Mouse (Mus musculus): ENCODE data around the gene Zscan5b. TPM values are rescaled to one million over a fixed set of nuclear protein-coding genes. Genes with fewer than 3 reads are reported as not detected.

Zscan5b gene
- total RNA-seq, 1 experiment from 2014 or later, result not detected

DNA sequence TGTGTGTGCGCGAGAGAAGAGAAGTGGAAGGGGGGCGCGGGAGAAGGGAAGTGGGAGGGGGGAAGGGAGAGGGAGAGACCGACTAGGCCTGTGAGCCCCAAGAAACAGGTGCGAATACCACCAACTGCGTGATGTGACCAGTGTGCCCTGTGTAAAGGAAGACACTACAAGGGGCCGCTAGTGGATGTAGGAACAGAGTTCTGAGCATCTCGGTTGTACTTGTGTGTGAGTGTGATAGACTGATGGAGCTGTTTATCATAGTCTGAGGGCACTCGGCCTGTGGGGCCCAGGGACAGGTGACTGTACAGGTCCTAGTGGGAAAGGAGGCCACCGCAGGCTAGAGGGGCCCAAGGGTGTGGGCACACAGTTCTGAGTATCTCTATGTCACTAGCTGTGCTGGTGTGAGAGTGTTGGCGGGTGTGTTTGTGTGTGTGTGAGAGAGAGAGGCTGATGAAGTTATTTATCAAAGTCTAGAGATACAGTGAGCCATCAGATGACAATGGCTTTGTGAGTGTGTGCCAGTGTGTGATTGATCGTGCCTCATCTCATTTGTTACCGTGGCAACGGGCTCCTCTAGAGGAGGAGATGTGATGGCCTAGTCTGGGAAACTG, 64.9 kb downstream of the Zscan5b start:
- no peak for ATAC-seq (replicated peaks; ENCODE audit: insufficient number of reproducible peaks, low FRiP score, low TSS enrichment, poor library complexity, severe bottlenecking)

Other genes with a start within 250 kb of the Zscan5b start
- not detected in 3 replicates for gene Vmn1r65, start 211.3 kb upstream of the Zscan5b start, total RNA-seq (2017)
- not detected in 3 replicates for gene Nlrp4c, start 177.1 kb upstream of the Zscan5b start, total RNA-seq (2017)
- gene Zfp787, start 66.3 kb upstream of the Zscan5b start, total RNA-seq (2017), result 33.9 to 36.8 TPM (median 34.7 TPM) in 3 replicates
- gene Zfp444, start 50.1 kb upstream of the Zscan5b start, total RNA-seq (2017), result 12.1 to 33.4 TPM (median 16.7 TPM) in 3 replicates
- not detected in 3 replicates for gene Galp, start 25.2 kb upstream of the Zscan5b start, total RNA-seq (2017)
- gene Epp13, start 30.4 kb downstream of the Zscan5b start, total RNA-seq (2017), result not detected in 3 replicates
- gene Zfp667, start 64.3 kb downstream of the Zscan5b start, total RNA-seq (2017), result 1.3 to 5.0 TPM (median 2.3 TPM) in 3 replicates
- gene Zfp583, start 109.0 kb downstream of the Zscan5b start, total RNA-seq (2017), result 1.3 to 1.9 TPM in 2 of 3 replicates, not detected in the other
- 0.19 TPM in 1 of 3 replicates, not detected in the others for gene Gm3854, start 121.5 kb downstream of the Zscan5b start, total RNA-seq (2017)
- gene Zfp78, start 141.0 kb downstream of the Zscan5b start, total RNA-seq (2017), result 1.6 to 5.6 TPM (median 2.9 TPM) in 3 replicates
- 1.6 to 3.7 TPM (median 2.9 TPM) in 3 replicates for gene Zfp28, start 161.0 kb downstream of the Zscan5b start, total RNA-seq (2017)
- not detected in 3 replicates for gene Smim17, start 176.4 kb downstream of the Zscan5b start, total RNA-seq (2017)
- not detected in 3 replicates for gene Gm20715, start 188.0 kb downstream of the Zscan5b start, total RNA-seq (2017)
- gene Olfr1344, start 216.4 kb downstream of the Zscan5b start, total RNA-seq (2017), result not detected in 3 replicates
- not detected in 3 replicates for gene Olfr1336, start 233.9 kb downstream of the Zscan5b start, total RNA-seq (2017)
- not detected in 3 replicates for gene Olfr1346, start 244.8 kb downstream of the Zscan5b start, total RNA-seq (2017)

Data from monocyte, adult 5-6 weeks (primary cell).